Mouse (Mus musculus) layer of hippocampus, postnatal 36 days (tissue): ENCODE results near the gene Izumo2. TPM values are rescaled to one million over a fixed set of nuclear protein-coding genes. Genes with fewer than 3 reads are reported as not detected.

ENCODE experiments used
- DNase-seq, 2 experiments: peaks; one replicate each; pipeline ENCODE4 v3.0.0; 2022
- total RNA-seq, 2 experiments: library from RNA; stranded (reverse); gene quantifications; 2 replicates each; pipeline ENCODE4 v1.2.3; 2021

Izumo2 gene
- total RNA-seq: not detected

DNA sequence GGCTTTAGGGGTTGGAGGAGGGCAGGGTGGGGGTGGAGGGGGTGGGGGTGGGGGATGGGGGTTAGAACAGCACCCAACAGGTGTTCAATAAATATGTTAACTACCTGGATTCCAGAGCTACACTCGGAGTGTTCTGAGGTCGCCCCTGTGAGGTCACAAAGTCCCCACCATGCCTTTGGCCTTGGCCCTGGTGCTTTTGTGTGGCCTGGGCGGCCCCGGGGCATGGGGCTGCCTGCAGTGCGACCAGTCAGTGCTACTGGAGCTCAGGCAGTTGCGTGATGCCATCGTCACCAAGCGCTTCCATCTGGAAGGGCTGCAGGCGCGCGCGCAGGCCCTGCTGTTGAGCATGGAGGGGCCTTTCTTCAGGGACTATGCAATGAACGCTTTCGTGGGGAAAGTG, at the start of gene Izumo2:
Gene Izumo2, plus strand, starts transcription at position 169 of the 400 bp plus-strand sequence.
- no peak for DNase-seq

DNA sequence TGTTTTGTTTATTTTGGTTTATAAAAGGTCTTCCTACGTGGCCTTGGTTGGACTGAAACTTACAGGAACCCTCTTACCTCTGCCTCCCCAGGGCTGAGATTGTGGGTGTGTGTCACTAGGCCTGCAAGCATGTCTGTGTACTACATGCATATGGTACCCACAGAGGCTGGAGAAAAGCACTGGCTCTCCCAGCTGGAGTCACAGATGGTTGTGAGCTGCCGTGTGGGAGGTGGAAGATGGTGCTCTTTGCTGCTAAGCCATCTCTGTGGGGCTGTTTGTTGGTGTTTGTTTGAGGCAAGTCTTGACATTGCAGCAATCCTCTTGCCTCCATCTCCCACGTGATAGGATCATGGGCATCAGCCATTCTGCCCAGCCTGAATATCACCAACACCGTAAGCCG, 47.3 kb upstream of the Izumo2 start:
- peak; percentile 83 to 84 for DNase-seq

DNA sequence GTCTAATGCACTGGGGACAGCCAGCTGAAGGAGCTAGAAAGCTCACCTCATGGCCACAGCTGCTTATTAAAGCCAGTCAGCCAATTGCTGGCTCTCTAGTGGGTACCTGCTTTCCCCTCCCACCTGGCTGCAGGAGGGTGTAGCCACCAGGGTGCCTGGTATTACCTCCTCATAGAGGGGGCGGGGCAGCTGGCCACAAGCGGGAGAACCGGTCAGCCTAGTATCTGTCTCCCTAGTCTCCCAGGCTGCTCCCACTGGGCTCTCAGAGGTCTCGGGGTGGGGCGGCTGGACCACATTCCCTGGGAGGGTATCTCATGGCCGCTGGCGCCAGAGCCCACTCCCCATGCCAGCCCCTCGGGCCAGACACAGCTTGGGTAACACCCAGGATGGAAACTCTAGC, 46.4 kb upstream of the Izumo2 start:
- DNase-seq: no peak

GRCm38 (mm10) chr7:44662569-44662968, 46.0 kb upstream of the Izumo2 start:
- no peak for DNase-seq

- DNase-seq: no peak
Observed at GRCm38 (mm10) chr7:44663546-44663945, 45.0 kb upstream of the Izumo2 start.

- DNase-seq: no peak
Observed at GRCm38 (mm10) chr7:44664731-44665130, 43.8 kb upstream of the Izumo2 start.

DNA sequence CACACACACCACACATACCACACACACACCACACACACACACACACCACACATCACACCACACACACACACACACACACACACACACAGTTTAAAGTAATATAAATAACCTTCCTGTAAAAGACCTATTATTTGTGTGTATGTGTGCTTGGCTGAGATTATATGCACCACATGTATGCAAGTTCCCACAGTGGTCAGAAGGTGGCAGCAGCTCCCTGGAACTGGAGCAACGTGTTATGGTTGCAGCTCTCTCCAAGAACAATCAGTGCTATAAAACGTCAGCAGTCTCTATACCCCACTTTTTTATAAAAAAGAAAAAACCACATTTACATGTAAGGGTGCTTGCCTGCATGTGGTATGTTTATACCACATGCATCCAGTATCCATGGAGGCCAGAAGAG, 42.1 kb upstream of the Izumo2 start:
- no peak for DNase-seq

- DNase-seq: no peak
Observed at GRCm38 (mm10) chr7:44667996-44668738, 40.4 kb upstream of the Izumo2 start.

GRCm38 (mm10) chr7:44669103-44669502, 39.4 kb upstream of the Izumo2 start:
- DNase-seq: no peak

- peak; percentile 93 to 96 for DNase-seq
Observed at GRCm38 (mm10) chr7:44670803-44671202, 37.7 kb upstream of the Izumo2 start, which contains the start of gene Myh14. Myh14 (minus strand) TSS chr7:44670843.

- DNase-seq: no peak
Observed at GRCm38 (mm10) chr7:44672193-44672592, 36.3 kb upstream of the Izumo2 start.

DNA sequence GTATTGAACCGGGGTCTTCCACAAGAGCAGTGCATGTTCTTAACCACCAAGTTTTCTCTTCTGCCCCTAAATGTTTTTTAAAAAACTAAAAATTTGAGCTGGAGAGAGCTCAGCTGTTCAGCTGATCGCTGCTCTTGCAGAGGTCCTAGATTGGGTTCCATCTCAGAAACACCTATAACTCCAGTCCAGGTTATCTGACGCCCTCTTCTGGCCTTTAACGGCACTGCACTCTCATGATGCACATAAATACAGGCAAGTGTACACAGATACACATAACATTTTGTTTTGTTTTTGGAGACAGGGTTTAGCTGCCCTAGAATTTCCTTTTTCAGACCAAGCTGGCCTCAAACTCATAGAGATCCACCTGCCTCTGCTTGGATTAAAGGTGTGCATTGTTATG, 34.0 kb upstream of the Izumo2 start:
- DNase-seq: no peak

GRCm38 (mm10) chr7:44675171-44675570, 33.4 kb upstream of the Izumo2 start:
- DNase-seq: no peak

GRCm38 (mm10) chr7:44676126-44676525, 32.4 kb upstream of the Izumo2 start:
- DNase-seq: no peak

- DNase-seq: peak; percentile 41 to 60
Observed at GRCm38 (mm10) chr7:44676611-44677010, 31.9 kb upstream of the Izumo2 start.

DNA sequence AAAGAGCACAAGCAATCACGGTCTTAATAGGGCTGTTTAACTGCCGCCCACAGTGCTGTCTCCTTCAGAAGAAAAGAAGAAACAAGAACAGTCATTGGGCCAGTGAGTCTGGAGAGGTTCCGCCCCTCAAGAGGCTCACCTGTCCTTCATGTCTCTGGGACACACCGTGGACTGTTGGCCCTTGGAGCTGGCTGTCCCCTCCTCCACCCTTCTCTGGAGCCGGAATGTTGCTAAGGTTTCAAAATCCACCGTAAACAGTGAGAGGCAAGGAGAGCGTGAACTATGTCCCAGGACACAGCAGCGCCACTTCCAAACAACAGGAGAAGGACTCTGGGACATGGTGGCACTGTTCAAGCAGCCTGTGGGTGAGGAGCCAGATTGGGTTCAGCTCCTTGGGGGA, 24.9 kb upstream of the Izumo2 start:
- no peak for DNase-seq

GRCm38 (mm10) chr7:44685531-44686402, 22.8 kb upstream of the Izumo2 start:
- DNase-seq: no peak

DNA sequence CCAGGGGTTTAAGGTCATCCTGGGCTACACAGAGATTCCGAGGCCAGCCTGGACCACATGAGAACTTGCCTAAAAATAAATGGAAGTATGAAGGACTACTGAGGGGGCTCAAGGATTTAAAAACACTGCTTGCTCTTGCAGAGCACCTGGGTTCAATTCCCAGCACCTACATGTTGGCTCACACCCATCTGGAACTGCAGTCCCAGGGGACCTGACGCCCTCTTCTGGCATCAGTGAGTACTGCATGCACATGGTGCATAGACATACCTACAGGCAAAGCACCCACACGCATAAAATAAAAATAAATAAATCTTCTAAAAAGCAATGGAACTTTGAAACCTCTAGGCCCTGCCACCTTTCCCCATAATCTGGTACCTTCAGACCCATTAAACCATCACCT, 19.7 kb upstream of the Izumo2 start:
- DNase-seq: no peak

- DNase-seq: no peak
Observed at GRCm38 (mm10) chr7:44689331-44689730, 19.2 kb upstream of the Izumo2 start.

- DNase-seq: no peak
Observed at GRCm38 (mm10) chr7:44693427-44694175, 14.9 kb upstream of the Izumo2 start.

GRCm38 (mm10) chr7:44695223-44695622, 13.3 kb upstream of the Izumo2 start:
- no peak for DNase-seq

DNA sequence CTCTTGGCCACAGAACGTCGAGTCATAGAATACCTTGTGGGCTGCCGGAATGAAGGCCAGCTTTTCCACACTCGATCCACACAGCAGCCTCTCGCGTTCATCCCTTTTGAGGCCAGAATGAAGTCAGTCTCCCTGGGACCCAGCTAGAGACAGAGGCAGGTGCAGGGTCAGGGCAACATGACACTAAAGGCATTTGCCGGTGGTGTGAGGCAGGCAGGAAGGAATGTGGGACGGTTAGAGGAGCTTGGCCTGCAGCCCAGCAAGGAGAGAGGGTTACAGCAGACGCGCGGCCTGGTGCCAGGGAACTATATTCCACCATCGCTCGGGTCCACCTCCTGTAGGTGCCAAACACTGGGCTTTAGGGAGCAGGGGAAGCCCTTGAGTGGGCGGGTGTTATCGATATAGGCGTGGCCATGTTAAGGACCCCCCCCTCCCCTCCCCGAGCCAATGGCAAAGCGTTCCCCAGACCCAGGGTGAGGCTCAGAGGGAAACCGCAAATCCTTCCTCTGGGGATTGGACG, 11.3 kb upstream of the Izumo2 start:
- DNase-seq: no peak

DNA sequence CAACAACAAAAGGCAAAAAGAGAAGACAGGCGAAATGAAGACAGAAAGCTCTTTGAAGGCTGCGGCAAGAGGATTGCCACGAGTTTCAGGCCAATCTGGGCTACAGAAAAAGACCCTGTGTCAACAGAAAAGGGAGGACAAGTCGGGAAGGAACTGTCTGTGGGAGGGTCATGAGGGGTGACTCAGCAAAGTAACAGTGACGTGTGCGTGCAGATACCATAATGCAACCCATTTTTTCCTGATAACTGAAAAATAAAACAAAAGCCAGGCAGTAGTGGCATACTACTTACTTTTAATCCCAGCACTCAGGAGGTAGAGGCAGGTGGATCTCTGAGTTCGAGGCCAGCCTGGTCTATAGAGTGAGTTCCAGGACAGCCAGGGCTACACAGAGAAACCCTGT, 10.6 kb upstream of the Izumo2 start:
- DNase-seq: no peak
